Mouse (Mus musculus) frontal cortex, postnatal 25 days (tissue): ENCODE data around the gene Twist2.

Source experiments
- DNase-seq, 2 experiments: peaks; one replicate each; pipeline ENCODE4 v3.0.0; 2022; ENCODE audit warnings: low spot score in 2 of 2

Twist2 gene

DNA sequence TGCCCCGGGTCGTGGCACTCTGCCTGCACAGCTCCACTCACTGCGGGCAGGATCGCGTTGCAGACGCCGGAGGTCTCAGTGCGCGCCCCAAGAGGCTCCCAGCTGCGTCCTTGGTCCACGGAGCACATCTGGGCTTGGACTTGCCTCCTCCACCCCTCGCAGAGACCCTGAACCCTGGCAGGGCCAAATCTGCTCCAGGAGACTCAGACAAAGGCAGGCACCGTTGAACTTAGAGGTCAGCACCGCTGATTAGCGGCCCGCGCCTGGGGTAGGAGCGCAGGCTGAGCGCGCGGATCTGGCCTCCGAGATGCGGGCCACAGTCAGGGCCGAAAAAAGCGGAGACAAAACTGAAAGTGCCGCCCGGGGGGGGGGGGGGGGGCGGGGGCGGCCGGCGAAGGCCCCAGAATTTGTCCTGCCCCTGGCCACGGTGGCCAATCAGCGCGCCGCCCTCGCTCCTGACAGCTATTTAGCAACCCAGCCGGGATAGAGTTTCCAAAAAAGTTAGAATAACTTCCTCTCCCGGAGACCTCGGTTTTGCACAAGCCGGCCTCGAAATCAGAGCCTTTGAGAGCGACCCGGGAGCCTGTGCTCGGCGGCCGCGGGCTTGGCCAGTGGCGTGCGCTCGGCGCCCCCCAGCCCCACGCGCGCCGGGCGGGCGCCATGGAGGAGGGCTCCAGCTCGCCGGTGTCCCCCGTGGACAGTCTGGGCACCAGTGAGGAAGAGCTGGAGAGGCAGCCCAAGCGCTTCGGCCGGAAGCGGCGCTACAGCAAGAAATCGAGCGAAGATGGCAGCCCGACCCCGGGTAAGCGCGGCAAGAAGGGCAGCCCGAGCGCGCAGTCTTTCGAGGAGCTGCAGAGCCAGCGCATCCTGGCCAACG is at the start of gene Twist2:
Twist2 (plus strand) TSS at position 495 of the 877 bp plus-strand sequence.
- DNase-seq: no peak

GRCm38 (mm10) chr1:91752931-91753330 is 48.3 kb upstream of the Twist2 start:
- no peak for DNase-seq

DNA sequence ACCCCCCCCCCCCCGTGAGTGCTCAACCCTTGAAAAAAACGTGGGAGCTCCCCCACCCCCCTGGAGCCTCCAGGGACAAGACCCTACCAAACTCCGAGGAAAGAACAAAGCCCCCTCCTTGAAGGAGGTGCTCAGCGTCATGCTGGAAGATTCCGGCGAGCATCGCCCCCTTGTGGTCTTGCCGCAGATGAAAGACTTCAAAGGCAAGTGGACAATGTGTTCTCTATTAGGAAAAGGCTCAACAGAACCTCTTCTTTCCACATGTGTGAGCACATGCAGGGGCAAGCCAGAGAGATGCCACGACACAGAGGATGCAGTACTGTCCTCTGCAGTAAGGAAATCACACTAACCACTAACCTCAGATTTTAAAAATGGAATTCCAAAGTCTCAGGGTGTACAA is 46.2 kb upstream of the Twist2 start:
- peak; percentile 56 to 62 for DNase-seq

DNA sequence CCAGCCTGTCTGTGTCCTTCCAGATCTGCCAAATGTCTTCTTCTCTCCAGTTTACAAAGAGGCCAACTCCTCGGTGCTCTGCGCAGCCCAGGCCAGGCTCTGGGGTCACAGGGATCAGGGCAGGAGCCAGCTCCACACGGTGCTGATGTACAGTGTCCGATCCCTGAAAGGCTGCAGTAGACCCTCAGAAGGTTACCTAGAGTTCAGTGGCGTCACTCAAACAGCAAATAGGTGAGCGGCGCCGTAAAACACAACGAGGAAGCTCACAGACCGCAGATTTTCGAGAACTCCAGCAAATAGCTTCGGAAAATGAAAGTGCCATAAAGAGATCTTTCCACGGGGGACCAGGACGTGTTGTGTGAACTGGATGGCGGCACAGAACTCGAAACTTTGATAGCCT is 44.0 kb upstream of the Twist2 start:
- DNase-seq: no peak

GRCm38 (mm10) chr1:91758143-91758542 is 43.1 kb upstream of the Twist2 start:
- DNase-seq: no peak

DNA sequence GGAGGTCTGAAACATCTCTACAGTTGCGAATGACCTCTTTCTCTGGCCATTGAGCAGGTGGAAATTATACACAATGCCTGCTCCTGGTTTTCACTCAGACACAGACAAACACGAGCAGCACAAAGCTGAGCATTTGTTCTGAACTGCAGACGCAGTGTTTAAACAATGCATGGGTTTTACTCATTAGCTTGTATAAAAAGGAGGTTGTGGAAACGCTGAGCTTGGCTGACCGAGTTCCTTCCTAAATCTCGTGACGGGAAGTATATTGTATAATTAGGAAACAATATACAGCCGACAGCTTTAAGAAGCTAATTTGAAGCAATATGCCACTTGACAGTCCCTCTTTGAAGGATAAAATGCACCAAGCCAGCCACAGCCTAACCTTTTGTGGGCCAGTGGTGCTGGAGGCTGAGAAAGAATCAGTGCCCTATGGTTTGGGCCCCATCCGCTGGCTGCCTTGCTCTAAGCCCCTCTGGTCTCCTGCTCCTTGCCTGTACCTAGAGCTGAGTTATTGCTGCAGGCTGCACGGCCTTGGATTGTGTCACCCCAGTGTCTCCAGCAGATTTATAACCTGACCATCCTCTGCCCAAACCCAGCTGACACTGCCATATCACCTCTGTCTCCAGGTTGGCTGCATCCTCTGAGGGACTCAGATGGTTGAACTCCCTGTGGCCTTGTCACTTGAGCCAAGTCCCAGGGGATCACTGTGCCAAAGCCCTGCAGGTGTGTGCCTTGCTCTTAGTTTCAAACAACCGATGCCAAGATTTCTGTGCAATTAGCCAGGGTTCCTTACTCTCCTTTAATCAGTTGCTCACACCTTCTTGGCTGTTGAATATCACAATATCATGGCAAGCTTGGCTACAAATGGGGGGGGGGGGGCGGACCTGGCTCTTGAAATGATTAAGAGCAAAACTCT is 42.4 kb upstream of the Twist2 start:
- DNase-seq: no peak

- no peak for DNase-seq
Observed at GRCm38 (mm10) chr1:91760140-91760986, 40.9 kb upstream of the Twist2 start.

DNA sequence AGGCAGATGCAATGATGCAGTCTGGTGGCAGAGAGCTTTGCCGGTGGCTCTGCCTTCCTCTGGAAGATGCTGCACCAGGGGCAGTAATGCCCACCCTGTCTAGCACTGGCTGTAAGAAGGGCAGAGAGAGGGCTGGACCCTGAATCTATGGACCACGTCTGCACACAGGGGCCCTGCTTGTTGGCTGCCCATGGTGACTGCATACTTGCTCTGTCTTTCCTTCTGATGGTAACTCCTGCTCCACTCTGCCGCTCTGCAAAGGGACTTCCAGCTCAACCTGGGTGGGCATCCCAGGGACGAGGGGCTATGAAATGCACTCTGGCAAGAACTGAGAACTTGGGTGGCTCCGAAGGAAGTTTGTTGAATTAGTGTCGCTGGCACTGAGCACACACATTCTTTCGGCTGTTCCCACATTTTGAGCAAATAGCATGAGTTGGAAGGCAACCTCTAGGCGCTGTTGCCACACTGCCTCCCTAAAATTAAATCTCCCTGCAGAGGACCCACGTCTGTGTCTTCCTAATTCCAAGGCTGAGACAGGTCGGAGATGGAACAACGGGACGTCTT is 38.7 kb upstream of the Twist2 start:
- DNase-seq: no peak

GRCm38 (mm10) chr1:91770221-91770624 is 31.0 kb upstream of the Twist2 start:
- DNase-seq: no peak

DNA sequence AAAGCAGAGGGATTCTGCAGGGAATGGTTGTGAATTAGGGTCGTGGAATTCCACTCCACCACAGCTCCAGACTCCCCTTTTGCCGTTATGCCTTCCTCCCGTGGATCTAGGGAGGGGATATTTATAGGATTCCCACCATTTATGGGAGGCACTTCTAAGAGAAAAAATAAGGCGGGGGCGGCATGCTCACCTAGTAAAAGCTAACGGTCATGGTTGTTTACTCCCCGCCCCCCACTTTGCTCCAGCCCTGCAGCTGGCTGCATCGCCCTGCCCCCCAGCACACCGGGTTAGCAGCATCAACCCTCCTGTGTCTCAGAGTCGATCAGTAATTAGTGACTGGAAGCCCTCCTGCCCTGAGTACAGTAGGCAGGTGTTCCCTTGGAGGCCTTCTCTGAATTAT is 30.6 kb upstream of the Twist2 start:
- DNase-seq: no peak

- no peak for DNase-seq
Observed at GRCm38 (mm10) chr1:91776928-91777327, 24.3 kb upstream of the Twist2 start.

- DNase-seq: no peak
Observed at GRCm38 (mm10) chr1:91779819-91780218, 21.4 kb upstream of the Twist2 start.

GRCm38 (mm10) chr1:91781182-91781581 is 20.1 kb upstream of the Twist2 start:
- no peak for DNase-seq

- no peak for DNase-seq
Observed at GRCm38 (mm10) chr1:91784162-91784561, 17.1 kb upstream of the Twist2 start.

GRCm38 (mm10) chr1:91799323-91799722 is 1.9 kb upstream of the Twist2 start:
- DNase-seq: no peak

- DNase-seq: no peak
Observed at GRCm38 (mm10) chr1:91800348-91800747, 913 bp upstream of the Twist2 start.

- no peak for DNase-seq
Observed at GRCm38 (mm10) chr1:91801844-91802366, 644 bp downstream of the Twist2 start.

DNA sequence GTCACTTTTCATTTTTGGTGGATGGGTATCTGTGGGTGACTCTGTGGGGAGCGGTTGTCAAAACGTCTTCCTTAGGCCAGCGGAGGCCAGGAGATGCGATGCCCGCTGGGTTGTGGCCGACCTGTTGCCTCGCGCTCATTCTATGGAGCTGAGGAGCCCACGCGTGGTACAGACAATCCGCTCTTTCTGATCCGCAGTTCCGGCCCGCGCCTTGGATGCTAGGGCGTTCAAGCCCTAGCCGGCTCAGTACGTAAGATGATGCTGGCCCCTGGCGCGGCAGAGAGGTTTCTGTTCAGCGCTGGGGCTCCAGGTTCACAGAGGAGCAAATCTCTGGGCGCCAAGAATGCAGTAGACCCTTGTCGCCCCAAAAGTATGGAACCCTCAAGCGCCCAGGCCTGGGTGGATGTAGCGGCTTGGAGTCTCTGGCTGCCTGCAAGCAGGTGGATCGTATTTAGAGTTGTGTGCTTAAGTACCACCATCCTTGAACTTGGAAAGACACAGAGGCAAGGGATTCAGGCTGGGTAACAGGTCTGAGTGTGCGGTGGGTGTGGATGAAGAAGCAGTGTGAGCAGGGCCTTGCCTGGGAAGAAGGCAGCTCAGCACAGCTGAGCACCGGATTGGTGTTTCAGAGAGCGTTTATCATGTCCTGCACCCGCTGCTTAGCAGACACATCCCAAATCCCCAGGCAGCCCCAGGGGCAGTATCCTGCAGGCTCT is 1.3 kb downstream of the Twist2 start:
- no peak for DNase-seq

- DNase-seq: no peak
Observed at GRCm38 (mm10) chr1:91803416-91803815, 2.2 kb downstream of the Twist2 start.

DNA sequence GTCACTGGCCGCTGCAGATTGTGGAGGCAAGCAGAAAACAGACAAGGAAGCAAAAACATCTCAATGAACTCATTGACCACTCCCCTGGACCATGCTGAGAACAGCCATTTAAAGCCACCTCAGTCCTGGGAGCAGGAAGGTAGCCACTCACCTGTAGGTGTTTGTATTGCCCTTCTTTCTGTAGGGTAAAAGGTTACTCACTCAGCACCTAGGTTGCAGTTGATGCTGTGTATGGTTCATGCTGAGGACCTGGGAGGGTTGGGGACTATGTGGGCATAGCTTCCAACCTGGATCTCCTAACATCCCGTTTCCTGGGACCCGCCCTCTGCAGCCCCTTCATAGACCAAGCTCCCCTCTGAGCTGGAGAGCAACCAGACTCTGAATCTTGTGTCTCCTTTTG is 14.8 kb downstream of the Twist2 start:
- no peak for DNase-seq
